In genomic region chr11:69395235-69395633, GRCm38 (mm10) we compare ENCODE assay signal across 7 mouse cellular contexts. TPM values are rescaled to one million over a fixed set of nuclear protein-coding genes. Genes with fewer than 3 reads are reported as not detected.
DNase-seq lines count a peak whose midpoint lies in the region; ATAC-seq and TF ChIP-seq lines count a peak whose summit lies in the region.
"Not testable (repeated sequence)": the region's sequence is repeated elsewhere in the genome, so short reads cannot be mapped to it uniquely, and the experiment has no call there.

Naa38 (plus strand) TSS chr11:69395487.
Cyb5d1 (minus strand) TSS chr11:69395631.

- peaks cover 35% of the 10 kb centered on the region for H3K4me1 ChIP-seq in embryonic facial prominence, embryonic 12.5 days
- peaks cover 33% of the 10 kb centered on the region for H3K4me1 ChIP-seq in limb, embryonic 11.5 days (ENCODE audit: control insufficient read depth, insufficient read depth, low read length)
- peaks cover 44% of the 10 kb centered on the region for H3K4me1 ChIP-seq in midbrain, embryonic 13.5 days (replicated peaks)
- not testable (repeated sequence) for H3K4me1 ChIP-seq in small intestine, adult 2 months (ENCODE audit: control insufficient read depth, insufficient read depth, insufficient read length, low read length)

- H3K4me3 ChIP-seq in embryonic facial prominence, embryonic 12.5 days: peak within 1 kb of the TSS; percentile 67
- peak within 1 kb of the TSS; percentile 62 for H3K4me3 ChIP-seq in limb, embryonic 11.5 days (ENCODE audit: low read depth, low read length)
- H3K4me3 ChIP-seq in midbrain, embryonic 13.5 days (replicated peaks): peak within 1 kb of the TSS; percentile 67
- peak within 1 kb of the TSS; percentile 71 for H3K4me3 ChIP-seq in small intestine, adult 2 months (ENCODE audit: low read depth, low read length)

- not testable (repeated sequence) for H3K27me3 ChIP-seq in embryonic facial prominence, embryonic 12.5 days; limb, embryonic 11.5 days (ENCODE audit: control insufficient read depth, insufficient read depth, low read length); midbrain, embryonic 13.5 days; small intestine, adult 2 months (ENCODE audit: control insufficient read depth, insufficient read depth, low read length)

- H3K36me3 ChIP-seq in embryonic facial prominence, embryonic 12.5 days: peaks cover 12% of the 10 kb centered on the region
- H3K36me3 ChIP-seq in limb, embryonic 11.5 days (ENCODE audit: control insufficient read depth, insufficient read depth, low read length): not testable (repeated sequence)
- peaks cover 20% of the 10 kb centered on the region for H3K36me3 ChIP-seq in midbrain, embryonic 13.5 days
- peaks cover 10% of the 10 kb centered on the region for H3K36me3 ChIP-seq in small intestine, adult 2 months (ENCODE audit: control insufficient read depth, insufficient read depth, low read length)

- peak within 1 kb of the TSS; percentile 78 for H3K9ac ChIP-seq in embryonic facial prominence, embryonic 12.5 days
- peak within 1 kb of the TSS; percentile 90 for H3K9ac ChIP-seq in limb, embryonic 11.5 days (ENCODE audit: low read length)
- peak within 1 kb of the TSS; percentile 83 for H3K9ac ChIP-seq in midbrain, embryonic 13.5 days (replicated peaks)

- ATAC-seq in embryonic facial prominence, embryonic 12.5 days (ENCODE audit: insufficient number of reproducible peaks, insufficient read depth, low FRiP score, low TSS enrichment): peak; percentile 57
- peak; percentile 57 for ATAC-seq in limb, embryonic 11.5 days (ENCODE audit: insufficient number of reproducible peaks, low FRiP score, low TSS enrichment, low read depth)
- ATAC-seq in midbrain, embryonic 13.5 days: peak; percentile 75

- under 1% methylated on average over 24 of the region's 24 CpGs for WGBS in embryonic facial prominence, embryonic 12.5 days
- under 1% methylated on average over 20 of the region's 24 CpGs for WGBS in limb, embryonic 11.5 days
- WGBS in midbrain, embryonic 13.5 days: under 1% methylated on average over 20 of the region's 24 CpGs
- under 1% methylated on average over 24 of the region's 24 CpGs for WGBS in small intestine, adult 2 months

- TF ChIP-seq POLR2A in small intestine, adult 2 months (IDR thresholded peaks at IDR 0.05; ENCODE audit: low read depth, low read length): not testable (repeated sequence)

- DNase-seq in adrenal gland, postnatal 10 days: peak; percentile 92
- peak; percentile 99 for DNase-seq in heart, adult 11 months
- DNase-seq in kidney, adult 18-20 months: peak; percentile 94
- peak; percentile 88 for DNase-seq in limb, embryonic 11.5 days (ENCODE audit: low spot score)

- H3K27ac ChIP-seq in embryonic facial prominence, embryonic 12.5 days: peak within 1 kb of the TSS; percentile 96
- H3K27ac ChIP-seq in limb, embryonic 11.5 days (replicated peaks; ENCODE audit: low read depth, low read length): peak within 1 kb of the TSS; percentile 90
- peak within 1 kb of the TSS; percentile 97 for H3K27ac ChIP-seq in midbrain, embryonic 13.5 days
- H3K27ac ChIP-seq in small intestine, adult 2 months (ENCODE audit: insufficient read depth, low read depth, low read length): peak within 1 kb of the TSS; percentile 91

- TF ChIP-seq CTCF in small intestine, adult 2 months (IDR thresholded peaks at IDR 0.05; ENCODE audit: extremely low read depth, insufficient read length, insufficient replicate concordance, low read depth, low read length): not testable (repeated sequence)

- not testable (repeated sequence) for H3K9me3 ChIP-seq in embryonic facial prominence, embryonic 12.5 days; limb, embryonic 11.5 days (ENCODE audit: control insufficient read depth, low read length); midbrain, embryonic 13.5 days

- H3K4me2 ChIP-seq in embryonic facial prominence, embryonic 12.5 days (replicated peaks): peak within 1 kb of the TSS; percentile 64
- H3K4me2 ChIP-seq in limb, embryonic 11.5 days (ENCODE audit: low read depth, severe bottlenecking): peak within 1 kb of the TSS; percentile 80
- H3K4me2 ChIP-seq in midbrain, embryonic 13.5 days (replicated peaks): peak within 1 kb of the TSS; percentile 85

RNA-seq across cellular contexts. Expression of gene Naa38, which starts in this region (rescaled TPM):
- total RNA-seq in adrenal gland, postnatal 10 days (2021): 100 to 1,000 TPM; 124 to 138 TPM
- polyA plus RNA-seq in embryonic facial prominence, embryonic 12.5 days (2016; fragmentation: Nextera tagmentation; extraction: Ambion mirVana): 126 and 129 TPM in 2 replicates
- 129 and 141 TPM in 2 replicates for polyA plus RNA-seq in limb, embryonic 11.5 days (2014; fragmentation: Nextera tagmentation; extraction: Ambion mirVana)
- 92.2 and 105 TPM in 2 replicates for polyA plus RNA-seq in midbrain, embryonic 13.5 days (2015; fragmentation: Nextera tagmentation; extraction: Ambion mirVana)
- polyA plus RNA-seq in small intestine, adult 2 months (2012; rRNA removed): 129 and 163 TPM in 2 replicates

RNA-seq across cellular contexts. Expression of gene Cyb5d1, which starts in this region (rescaled TPM):
- total RNA-seq in adrenal gland, postnatal 10 days (2021): 10 to 100 TPM; 32.4 to 38.9 TPM
- 44.6 and 50.0 TPM in 2 replicates for polyA plus RNA-seq in embryonic facial prominence, embryonic 12.5 days (2016; fragmentation: Nextera tagmentation; extraction: Ambion mirVana)
- 29.2 and 37.0 TPM in 2 replicates for polyA plus RNA-seq in limb, embryonic 11.5 days (2014; fragmentation: Nextera tagmentation; extraction: Ambion mirVana)
- polyA plus RNA-seq in midbrain, embryonic 13.5 days (2015; fragmentation: Nextera tagmentation; extraction: Ambion mirVana): 41.8 and 47.7 TPM in 2 replicates
- polyA plus RNA-seq in small intestine, adult 2 months (2012; rRNA removed): 4.3 and 5.3 TPM in 2 replicates

Comparison
In these comparisons a context has a peak if more than half of its experiments do, and no peak if none do; other contexts are left out.
1. Peak in every context shown above with its lines: DNase-seq, ATAC-seq, H3K4me3 ChIP-seq and H3K27ac ChIP-seq.